Mouse (Mus musculus): ENCODE results near the gene Nmnat1. TPM values are rescaled to one million over a fixed set of nuclear protein-coding genes. Genes with fewer than 3 reads are reported as not detected.

The Nmnat1 gene
- total and polyA plus RNA-seq, 3 experiments, result 19.8 to 22.3 TPM; not detected in 1

- H3K27ac ChIP-seq (ENCODE audit: control insufficient read depth, low read depth, low read length), result no peak overlapping the region
- H3K4me1 ChIP-seq (ENCODE audit: control insufficient read depth in 1 of 2, insufficient read depth in 2 of 2, low read length in 2 of 2), result peaks cover 2 to 14% of the 10 kb centered on the region in 2 experiments
- no peaks in the 10 kb centered on the region for H3K9me3 ChIP-seq (replicated peaks; ENCODE audit: insufficient read depth, low read length)
- H3K79me2 ChIP-seq (ENCODE audit: control insufficient read depth, insufficient read depth, low read length, poor library complexity), result peaks cover 17% of the 10 kb centered on the region
- DNase-seq (ENCODE audit: low read depth, low spot score), result no peak
- no peaks in the 10 kb centered on the region for H3K27me3 ChIP-seq (ENCODE audit: control insufficient read depth in 1 of 2, insufficient read depth in 2 of 2, low read length in 2 of 2)
- H3K4me3 ChIP-seq (ENCODE audit: control insufficient read depth in 1 of 2, insufficient read depth in 1 of 2, low read depth in 2 of 2, low read length in 2 of 2), result no peak overlapping the region
- no peak overlapping the region for H3K9ac ChIP-seq (ENCODE audit: control insufficient read depth, low read depth, low read length, poor library complexity, severe bottlenecking)
- TF ChIP-seq SIN3A (IDR thresholded peaks at IDR 0.05; ENCODE audit: low read length) (no peak), JUND (IDR thresholded peaks at IDR 0.05; ENCODE audit: low read depth, low read length) (no peak), ZKSCAN1 (IDR thresholded peaks at IDR 0.05; ENCODE audit: low read depth, low read length) (no peak), NRF1 (IDR thresholded peaks at IDR 0.05; ENCODE audit: insufficient read depth, low read depth, low read length, poor library complexity, severe bottlenecking) (no peak), ZMIZ1 (IDR thresholded peaks at IDR 0.05; ENCODE audit: low read depth, low read length) (no peak), KAT2A (conservative IDR thresholded peaks at IDR 0.05; ENCODE audit: low read depth, low read length) (no peak), CHD1 (IDR thresholded peaks at IDR 0.05; ENCODE audit: low read depth, low read length) (no peak), USF2 (IDR thresholded peaks at IDR 0.05; ENCODE audit: borderline replicate concordance in 1 of 2, insufficient read depth in 1 of 2, low read depth in 1 of 2, low read length in 2 of 2) (no peak), GABPA (IDR thresholded peaks at IDR 0.05; ENCODE audit: low read depth, low read length) (no peak), ETS1 (IDR thresholded peaks at IDR 0.05; ENCODE audit: low read depth, low read length) (no peak), RCOR1 (IDR thresholded peaks at IDR 0.05; ENCODE audit: low read depth, low read length) (no peak), CTCF (IDR thresholded peaks at IDR 0.05 in 2 of 3, conservative IDR thresholded peaks at IDR 0.05 in 1 of 3; ENCODE audit: control insufficient read depth in 1 of 3, insufficient read depth in 1 of 3, low read depth in 2 of 3, low read length in 3 of 3, poor library complexity in 1 of 3, severe bottlenecking in 1 of 3) (no peak), USF1 (IDR thresholded peaks at IDR 0.05; ENCODE audit: low read depth, low read length) (no peak), UBTF (IDR thresholded peaks at IDR 0.05; ENCODE audit: borderline replicate concordance, insufficient read depth, low read depth, low read length) (no peak), POLR2A (IDR thresholded peaks at IDR 0.05; ENCODE audit: control insufficient read depth in 1 of 2, insufficient read depth in 1 of 2, low read depth in 1 of 2, low read length in 2 of 2, poor library complexity in 1 of 2) (no peak), MAX (IDR thresholded peaks at IDR 0.05; ENCODE audit: low read length) (no peak), ZNF384 (IDR thresholded peaks at IDR 0.05; ENCODE audit: low read depth, low read length) (no peak), HCFC1 (IDR thresholded peaks at IDR 0.05; ENCODE audit: low read depth, low read length) (no peak), RAD21 (IDR thresholded peaks at IDR 0.05; ENCODE audit: low read depth, low read length) (no peak)
- peaks cover 0 to 14% of the 10 kb centered on the region in 2 experiments; a peak in 2 of 4 replicates for H3K36me3 ChIP-seq (ENCODE audit: control insufficient read depth in 1 of 2, insufficient read depth in 2 of 2, low read length in 2 of 2)
These were observed 55.4 kb downstream of the Nmnat1 start for GRCm38 (mm10) chr4:149429592-149429991.

Measured in MEL (cell line).